Mouse (Mus musculus): ENCODE data around the gene AC124108.1. TPM values are rescaled to one million over a fixed set of nuclear protein-coding genes. Genes with fewer than 3 reads are reported as not detected.

Gene AC124108.1
- polyA plus RNA-seq, 1 experiment from 2014 or later = 0.05 TPM

DNA sequence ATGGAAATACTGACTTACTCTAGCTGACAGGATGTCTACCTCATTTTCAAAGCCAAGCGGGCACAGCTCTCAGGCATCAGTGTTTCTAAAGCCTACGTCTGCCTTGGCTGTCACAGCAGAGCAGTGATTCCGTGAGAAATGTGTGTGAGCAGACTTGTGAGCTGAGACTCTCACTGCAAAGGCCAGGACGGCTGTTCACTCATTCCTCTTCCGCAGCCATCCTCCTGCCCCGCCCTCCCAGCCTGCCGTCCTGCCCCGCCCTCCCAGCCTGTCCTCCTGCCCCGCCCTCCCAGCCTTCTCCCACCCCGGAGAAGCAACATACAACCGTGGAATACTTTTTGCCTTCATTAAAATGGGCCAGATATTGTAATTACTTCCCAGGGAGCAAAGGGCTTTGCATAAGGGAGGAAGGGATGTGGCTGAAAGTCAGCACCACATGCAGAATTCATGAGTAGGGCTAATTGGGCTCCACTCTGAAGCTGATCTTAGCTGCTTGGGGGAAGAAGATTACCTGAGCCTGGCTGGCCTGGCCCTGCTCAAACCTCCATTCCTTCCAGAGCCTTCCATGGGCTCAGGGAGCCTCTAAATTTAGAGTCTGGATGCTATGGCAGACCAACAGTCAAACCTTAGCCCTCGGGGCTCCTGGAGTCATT is 23.0 kb upstream of the AC124108.1 start:
- peak overlapping the region; percentile 21 for H3K4me3 ChIP-seq (replicated peaks)
- no peaks in the 10 kb centered on the region for H3K9me3 ChIP-seq (replicated peaks)
- no peaks in the 10 kb centered on the region for H3K36me3 ChIP-seq
- H3K9ac ChIP-seq = 0 out of 2 replicates have a peak overlapping the region, but pooled peaks have one; percentile 26
- H3K4me2 ChIP-seq = peak overlapping the region; percentile 56
- WGBS = 8% methylated on average over 12 of the region's 12 CpGs
- H3K27ac ChIP-seq = no peak overlapping the region
- ATAC-seq (replicated peaks; ENCODE audit: low FRiP score) = 0 out of 2 replicates have a peak, but pooled peaks have one; percentile 58
- peaks cover 21% of the 10 kb centered on the region for H3K4me1 ChIP-seq
- H3K27me3 ChIP-seq = peaks cover 22% of the 10 kb centered on the region

DNA sequence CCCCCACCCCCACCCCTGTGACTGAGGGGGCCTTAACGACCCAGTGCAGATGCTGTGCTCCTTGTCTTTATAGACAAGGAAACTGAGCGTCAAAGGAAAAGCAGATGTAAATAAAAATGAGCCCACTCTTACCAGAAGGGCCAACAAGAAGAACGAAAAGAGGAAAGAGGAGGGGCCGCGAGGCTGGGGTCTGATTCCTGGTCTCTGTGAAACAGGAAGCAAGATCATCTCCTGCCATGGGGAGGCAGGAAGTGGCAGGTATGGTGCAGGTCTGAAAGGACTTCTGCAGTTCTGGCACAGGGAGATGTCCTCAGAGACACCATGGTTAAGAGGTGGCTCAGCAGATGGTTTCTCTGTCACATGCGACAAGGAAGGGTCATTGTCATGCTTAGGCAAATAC is 20.6 kb upstream of the AC124108.1 start:
- Histone ChIP-seq H3K4me2 (no peak overlapping the region), H3K9me3 (replicated peaks) (no peaks in the 10 kb centered on the region), H3K4me3 (replicated peaks) (no peak overlapping the region), H3K36me3 (no peaks in the 10 kb centered on the region), H3K27me3 (peaks cover 16% of the 10 kb centered on the region), H3K9ac (no peak overlapping the region), H3K4me1 (peaks cover 21% of the 10 kb centered on the region), H3K27ac (no peak overlapping the region)
- 53% methylated on average over 6 of the region's 6 CpGs for WGBS
- ATAC-seq (replicated peaks; ENCODE audit: low FRiP score) = no peak

DNA sequence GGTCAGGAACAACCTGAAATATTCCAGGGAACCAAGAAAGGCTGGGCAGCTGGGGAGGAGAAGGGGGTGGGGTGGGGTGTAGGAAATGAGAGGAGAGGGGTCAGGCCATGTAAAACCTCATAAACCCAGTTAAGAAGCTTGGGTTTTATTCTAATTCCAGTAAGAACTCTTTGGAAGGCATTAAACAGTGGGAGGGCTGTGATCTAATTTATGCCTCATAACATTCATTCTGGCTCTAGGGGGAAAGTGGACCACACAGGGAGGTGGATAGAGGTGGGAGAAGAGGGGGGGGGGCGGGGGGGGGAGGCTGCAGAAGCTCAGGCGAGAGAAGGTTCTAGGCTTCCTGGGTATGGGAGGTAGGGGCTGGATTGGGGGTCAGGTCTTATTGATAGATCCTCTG is 19.6 kb upstream of the AC124108.1 start:
- WGBS = 22% methylated on average over 1 of the region's 2 CpGs
- peaks cover 16% of the 10 kb centered on the region for H3K27me3 ChIP-seq
- H3K9ac ChIP-seq = no peak overlapping the region
- no peaks in the 10 kb centered on the region for H3K36me3 ChIP-seq
- no peak overlapping the region for H3K4me3 ChIP-seq (replicated peaks)
- ATAC-seq (replicated peaks; ENCODE audit: low FRiP score) = no peak; the same call in 1 of the 2 replicates
- H3K9me3 ChIP-seq (replicated peaks) = no peaks in the 10 kb centered on the region
- H3K4me2 ChIP-seq = no peak overlapping the region
- H3K4me1 ChIP-seq = peaks cover 21% of the 10 kb centered on the region
- no peak overlapping the region for H3K27ac ChIP-seq

DNA sequence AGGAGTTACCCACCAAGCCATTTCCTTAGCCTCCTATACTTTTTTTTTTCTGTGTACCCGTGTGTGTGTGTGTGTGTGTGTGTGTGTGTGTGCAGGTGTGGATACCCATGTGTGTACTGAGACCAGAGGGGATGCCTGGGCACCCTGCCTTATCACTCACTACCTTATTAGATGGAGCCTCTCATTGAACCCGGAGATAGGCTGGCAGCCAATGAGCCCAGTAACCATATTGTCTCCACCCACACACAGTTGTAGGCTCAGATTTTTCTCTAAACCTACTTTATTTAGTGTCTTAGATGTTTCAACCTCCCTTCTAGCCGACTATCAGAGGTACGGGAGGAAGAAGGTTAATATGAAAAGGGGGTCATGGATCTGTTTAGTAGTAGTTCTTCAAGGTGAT is 5.0 kb upstream of the AC124108.1 start:
- Histone ChIP-seq H3K4me1 (peaks cover 22% of the 10 kb centered on the region), H3K9ac (no peak overlapping the region), H3K4me2 (no peak overlapping the region), H3K4me3 (replicated peaks) (no peak overlapping the region), H3K9me3 (replicated peaks) (no peaks in the 10 kb centered on the region), H3K27me3 (peaks cover 54% of the 10 kb centered on the region), H3K27ac (no peak overlapping the region), H3K36me3 (no peaks in the 10 kb centered on the region)
- 80% methylated on average over 4 of the region's 4 CpGs for WGBS
- ATAC-seq (replicated peaks; ENCODE audit: low FRiP score) = no peak

DNA sequence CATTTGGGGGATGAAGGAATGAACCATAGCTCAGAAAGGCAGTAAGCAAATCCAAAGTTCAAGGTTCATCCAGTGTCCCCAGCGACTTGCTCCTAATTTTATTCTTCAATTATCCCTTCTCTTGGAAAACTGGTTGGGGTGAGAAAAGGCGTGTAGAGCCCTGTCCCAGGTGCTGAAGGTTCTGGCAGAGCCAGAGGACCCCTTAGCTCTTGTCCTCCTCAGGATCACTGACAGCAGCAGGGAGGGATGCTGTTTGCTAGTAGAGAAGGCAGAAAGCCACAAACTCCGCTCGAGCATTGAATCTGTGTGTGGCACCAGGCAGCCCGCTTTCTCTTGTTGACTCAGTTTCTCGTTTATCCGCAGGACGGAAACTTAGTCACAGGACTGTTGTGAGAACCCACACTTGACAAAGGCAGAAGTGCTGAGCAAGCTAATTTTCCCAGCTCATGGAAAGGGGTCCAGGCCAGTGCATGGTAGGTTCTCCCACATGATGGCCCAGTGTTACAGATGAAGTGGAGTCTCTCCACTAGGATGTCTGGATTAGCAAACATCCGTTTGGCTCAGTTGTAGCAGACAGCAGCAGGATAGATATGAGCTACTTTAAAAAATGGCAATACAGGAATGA is 2.7 kb upstream of the AC124108.1 start:
- H3K4me3 ChIP-seq (replicated peaks) = no peak overlapping the region
- WGBS = 38% methylated on average over 9 of the region's 9 CpGs
- no peak overlapping the region for H3K27ac ChIP-seq
- H3K27me3 ChIP-seq = peaks cover 74% of the 10 kb centered on the region
- no peak for ATAC-seq (replicated peaks; ENCODE audit: low FRiP score)
- H3K9ac ChIP-seq = no peak overlapping the region
- H3K4me2 ChIP-seq = no peak overlapping the region
- H3K36me3 ChIP-seq = no peaks in the 10 kb centered on the region
- H3K4me1 ChIP-seq = peaks cover 36% of the 10 kb centered on the region
- H3K9me3 ChIP-seq (replicated peaks) = no peaks in the 10 kb centered on the region

DNA sequence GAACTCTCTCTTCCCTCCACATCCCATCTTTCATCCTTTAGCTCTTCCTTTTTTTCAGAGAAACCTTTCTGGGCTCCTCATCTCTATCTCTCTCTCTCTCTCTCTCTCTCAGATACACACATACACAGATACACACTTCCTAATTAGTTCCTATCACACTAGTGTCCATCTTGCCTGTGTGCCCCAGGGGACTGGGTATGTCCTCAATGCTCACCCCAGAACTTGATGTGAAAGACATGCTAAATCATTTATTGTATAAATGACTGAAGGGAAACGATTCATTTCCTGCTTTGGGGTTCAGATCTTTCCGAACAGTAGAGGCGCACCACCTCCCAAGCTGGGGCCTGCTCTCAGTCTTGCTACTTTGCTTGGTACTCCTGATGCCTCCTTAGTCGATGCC is 2.0 kb upstream of the AC124108.1 start:
- WGBS = 43% methylated on average over 4 of the region's 4 CpGs
- peaks cover 79% of the 10 kb centered on the region for H3K27me3 ChIP-seq

DNA sequence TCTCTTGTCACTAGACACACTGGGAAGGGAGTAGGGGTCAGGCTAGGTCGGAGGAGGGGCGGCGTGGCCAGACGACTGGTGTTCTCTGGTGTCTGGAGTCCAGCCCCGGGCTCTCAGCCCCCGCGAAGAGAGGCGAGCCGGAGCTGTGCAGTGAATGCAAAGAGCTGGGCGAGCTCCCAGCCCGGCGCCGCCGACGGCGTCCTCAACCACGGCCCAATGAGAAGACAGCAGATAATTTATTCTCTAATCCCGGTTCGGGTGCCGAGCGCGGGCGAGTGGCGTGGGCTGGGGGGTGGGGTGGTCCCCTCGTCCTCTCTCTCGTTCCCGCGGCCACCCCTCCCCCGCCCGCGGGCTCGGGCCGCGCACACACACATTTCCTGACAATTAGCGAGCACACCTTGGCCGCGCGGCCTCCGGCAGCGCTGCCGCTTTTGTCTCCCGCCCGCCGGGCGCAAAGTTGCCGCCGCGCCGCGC is 1.2 kb upstream of the AC124108.1 start:
- no peaks in the 10 kb centered on the region for H3K9me3 ChIP-seq (replicated peaks)
- H3K27ac ChIP-seq = no peak overlapping the region

More for the DNA sequence above, 2.0 kb upstream of the AC124108.1 start:
- peaks cover 36% of the 10 kb centered on the region for H3K4me1 ChIP-seq
- no peak overlapping the region for H3K9ac ChIP-seq
- H3K36me3 ChIP-seq = no peaks in the 10 kb centered on the region
- H3K4me3 ChIP-seq (replicated peaks) = no peak overlapping the region
- ATAC-seq (replicated peaks; ENCODE audit: low FRiP score) = no peak
- no peak overlapping the region for H3K4me2 ChIP-seq
- H3K27ac ChIP-seq = no peak overlapping the region
- no peaks in the 10 kb centered on the region for H3K9me3 ChIP-seq (replicated peaks)

DNA sequence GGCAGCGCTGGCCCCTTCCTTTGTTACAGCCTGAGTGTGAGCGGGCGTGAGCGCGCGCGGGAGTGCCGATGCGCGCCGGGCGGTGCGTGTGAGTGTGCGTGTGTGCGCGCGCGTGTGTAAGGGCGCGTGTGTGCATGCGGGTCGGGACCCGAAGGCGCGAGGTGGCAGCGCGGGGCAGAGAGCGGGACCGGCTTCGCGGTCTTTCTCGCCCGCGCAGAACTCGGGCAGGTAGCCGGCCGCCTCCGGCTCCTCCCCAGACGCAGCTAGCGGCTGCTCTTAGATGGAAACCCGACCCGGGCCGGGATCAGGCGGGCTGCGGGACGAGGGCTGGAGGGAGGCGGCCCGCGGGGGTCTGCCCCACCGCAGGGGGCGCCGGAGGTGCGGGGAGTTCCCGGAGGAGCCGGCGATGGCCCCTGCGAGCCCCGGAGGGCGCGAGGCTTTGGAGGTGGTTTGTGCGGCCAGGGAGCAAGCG is 600 bp upstream of the AC124108.1 start:
- WGBS = 0% methylated on average over 62 of the region's 62 CpGs
- ATAC-seq (replicated peaks; ENCODE audit: low FRiP score) = 0 out of 2 replicates have a peak, but pooled peaks have one; percentile 1
- peaks cover 91% of the 10 kb centered on the region for H3K27me3 ChIP-seq

More for the DNA sequence above, 1.2 kb upstream of the AC124108.1 start:
- ATAC-seq (replicated peaks; ENCODE audit: low FRiP score) = peak; percentile 54
- Histone ChIP-seq H3K4me2 (peak overlapping the region; percentile 88), H3K4me1 (peaks cover 38% of the 10 kb centered on the region), H3K36me3 (no peaks in the 10 kb centered on the region), H3K4me3 (replicated peaks) (peak overlapping the region; percentile 55), H3K9ac (peak overlapping the region; percentile 45; the same call in 1 of the 2 replicates), H3K27me3 (peaks cover 87% of the 10 kb centered on the region)
- 0% methylated on average over 48 of the region's 50 CpGs for WGBS

DNA sequence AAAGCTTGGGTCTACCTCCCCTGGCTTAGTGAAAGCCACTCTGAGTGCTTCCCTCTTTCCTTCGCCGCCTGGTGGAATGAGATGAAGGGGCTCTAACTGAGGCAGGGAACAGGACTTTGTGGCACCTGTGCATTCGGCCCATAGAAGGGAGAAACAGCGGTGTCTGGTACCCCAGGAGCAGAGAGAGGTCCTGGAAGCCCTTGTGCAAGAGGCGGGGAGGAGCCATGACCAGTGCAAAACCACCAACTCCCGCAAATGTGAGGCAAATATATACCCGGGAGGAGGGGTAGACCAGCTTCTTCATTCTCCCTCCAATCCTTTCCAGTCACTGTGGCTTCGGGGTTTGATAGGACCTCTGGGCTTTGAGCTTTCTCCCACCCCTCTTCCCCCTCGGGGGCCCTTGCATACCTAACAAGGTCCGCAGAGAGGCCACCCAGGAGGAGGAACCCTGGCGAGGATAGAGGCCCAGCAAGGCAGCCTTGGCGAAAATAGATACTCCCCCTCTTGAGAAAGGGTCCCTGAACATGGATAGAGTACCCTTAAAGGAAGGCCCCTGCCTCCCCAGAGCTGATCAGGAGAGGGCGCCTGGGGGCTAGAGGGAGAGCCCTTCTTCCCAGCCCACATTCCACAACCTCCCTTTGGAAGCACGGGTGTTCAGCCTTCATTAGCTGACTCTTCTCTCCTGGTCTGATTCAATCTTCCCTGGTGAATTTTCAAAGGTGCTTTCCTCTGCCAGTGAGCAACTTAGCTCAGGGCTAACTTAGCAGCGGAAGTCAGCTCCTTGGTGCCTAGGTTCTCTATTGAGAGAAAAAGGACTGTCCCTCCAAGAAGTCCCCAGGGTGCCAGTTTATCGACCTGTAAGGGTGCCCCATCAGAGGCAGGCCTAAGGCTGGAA is 776 bp downstream of the AC124108.1 start:
- Histone ChIP-seq H3K9ac (no peak overlapping the region), H3K4me2 (peak overlapping the region; percentile 88), H3K27me3 (peaks cover 93% of the 10 kb centered on the region), H3K27ac (no peak overlapping the region), H3K4me1 (peaks cover 57% of the 10 kb centered on the region), H3K9me3 (replicated peaks) (no peaks in the 10 kb centered on the region), H3K4me3 (replicated peaks) (peak overlapping the region; percentile 55), H3K36me3 (no peaks in the 10 kb centered on the region)
- 3% methylated on average over 16 of the region's 16 CpGs for WGBS
- ATAC-seq (replicated peaks; ENCODE audit: low FRiP score) = no peak

More for the DNA sequence above, 600 bp upstream of the AC124108.1 start:
- Histone ChIP-seq H3K4me3 (replicated peaks) (peak overlapping the region; percentile 55), H3K4me2 (peak overlapping the region; percentile 88), H3K9ac (peak overlapping the region; percentile 45), H3K9me3 (replicated peaks) (no peaks in the 10 kb centered on the region), H3K4me1 (peaks cover 44% of the 10 kb centered on the region), H3K27ac (peak overlapping the region; percentile 22; the same call in 1 of the 2 replicates), H3K36me3 (no peaks in the 10 kb centered on the region)

DNA sequence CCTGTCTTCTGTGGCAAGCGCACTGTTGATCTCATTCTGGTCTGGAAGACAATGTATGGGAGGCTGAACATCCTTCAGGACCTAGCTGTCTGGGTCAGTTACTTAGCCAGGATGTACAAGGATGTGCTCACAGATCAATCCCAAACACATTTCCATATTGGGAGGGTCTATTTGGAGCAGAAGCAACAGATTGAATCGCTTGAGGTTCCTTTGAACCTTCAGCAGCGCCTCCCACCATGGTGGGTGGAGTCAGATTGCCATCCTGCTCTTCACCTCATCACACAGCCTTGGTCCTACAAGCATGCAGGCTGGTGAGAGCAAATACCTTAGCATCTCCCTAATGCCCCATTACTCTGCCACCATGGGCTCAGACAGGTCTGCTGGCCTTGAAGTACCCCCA is 2.5 kb downstream of the AC124108.1 start:
- WGBS = 54% methylated on average over 3 of the region's 3 CpGs
- no peak overlapping the region for H3K4me3 ChIP-seq (replicated peaks)
- H3K9ac ChIP-seq = no peak overlapping the region
- no peaks in the 10 kb centered on the region for H3K36me3 ChIP-seq
- H3K4me1 ChIP-seq = peaks cover 58% of the 10 kb centered on the region
- no peak for ATAC-seq (replicated peaks; ENCODE audit: low FRiP score)
- peaks cover 94% of the 10 kb centered on the region for H3K27me3 ChIP-seq
- no peak overlapping the region for H3K27ac ChIP-seq
- H3K9me3 ChIP-seq (replicated peaks) = no peaks in the 10 kb centered on the region
- H3K4me2 ChIP-seq = no peak overlapping the region

DNA sequence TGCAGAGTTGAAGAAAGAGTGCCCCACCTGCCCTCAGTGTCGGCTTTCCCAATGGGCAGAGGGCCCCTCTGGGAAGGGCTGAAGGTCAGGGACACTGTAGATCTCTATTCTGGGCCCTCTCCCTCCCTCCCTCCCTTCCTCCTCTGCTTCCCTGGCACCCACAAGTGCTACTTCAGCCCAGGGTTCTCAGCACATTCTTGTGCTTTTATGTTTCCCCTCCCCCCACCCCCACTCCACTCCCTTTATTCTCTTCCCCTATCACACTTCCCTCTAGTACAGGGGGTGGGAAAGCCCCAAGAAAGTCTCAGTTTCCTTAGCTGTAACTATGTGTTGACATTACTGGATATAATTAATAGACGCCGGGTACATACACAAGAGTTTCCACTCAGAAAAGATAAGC is 3.4 kb downstream of the AC124108.1 start:
- 36% methylated on average over 3 of the region's 3 CpGs for WGBS
- no peaks in the 10 kb centered on the region for H3K36me3 ChIP-seq
- peaks cover 56% of the 10 kb centered on the region for H3K4me1 ChIP-seq
- H3K27me3 ChIP-seq = peaks cover 94% of the 10 kb centered on the region
- no peaks in the 10 kb centered on the region for H3K9me3 ChIP-seq (replicated peaks)
- H3K9ac ChIP-seq = no peak overlapping the region
- H3K4me2 ChIP-seq = no peak overlapping the region
- H3K27ac ChIP-seq = no peak overlapping the region
- H3K4me3 ChIP-seq (replicated peaks) = no peak overlapping the region
- no peak for ATAC-seq (replicated peaks; ENCODE audit: low FRiP score)
